Mouse (Mus musculus): Measurements from ENCODE around the gene Erf.

The Erf gene

GRCm38 (mm10) chr7:25281734-25282601 lies 31.4 kb upstream of the Erf start:
- in situ Hi-C loops (cut with MboI; ENCODE audit: unreplicated experiment in 2 of 2) = loop anchor here (5.0 to 25.0 kb wide), 2 partner anchors 35 to 720 kb away; partner anchors contain the start of gene Megf8 (in 2 of the 2)

DNA sequence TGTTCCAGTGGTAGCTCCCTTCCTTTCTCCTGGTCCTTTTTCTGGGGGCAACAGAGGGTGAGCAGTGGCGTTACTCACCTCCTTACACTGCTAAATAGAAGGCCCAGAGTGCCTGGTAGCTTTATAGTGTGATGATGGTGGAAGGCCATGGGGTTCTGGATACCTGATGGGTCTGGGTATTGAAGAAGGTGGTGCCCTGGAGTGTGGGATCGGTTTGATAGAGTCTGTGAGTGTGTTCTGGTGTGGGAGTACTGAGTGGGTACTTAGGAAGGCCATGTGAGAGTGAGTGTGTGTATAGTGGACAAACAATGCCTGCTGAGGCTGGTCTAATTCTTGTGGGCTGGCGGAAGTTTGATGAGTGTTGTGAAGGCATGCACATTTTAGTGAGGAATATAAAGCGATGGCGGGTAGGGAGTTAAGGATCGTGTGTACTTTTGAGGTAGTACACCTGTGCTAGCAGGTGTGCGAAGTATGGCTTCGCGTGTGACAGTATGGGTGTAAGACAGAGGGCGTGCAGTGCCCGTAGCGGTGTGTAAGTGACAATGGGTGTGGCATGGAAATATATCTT lies 30.7 kb upstream of the Erf start:
- in situ Hi-C loops (cut with MboI; ENCODE audit: unreplicated experiment in 2 of 2) = loop anchor here (5.0 to 25.0 kb wide), 2 partner anchors 36 to 719 kb away; partner anchors contain the start of gene Megf8 (in 2 of the 2)

- in situ Hi-C loops (cut with MboI; ENCODE audit: unreplicated experiment in 2 of 2) = loop anchor here (5.0 to 25.0 kb wide), 6 partner anchors 37 to 718 kb away; partner anchors contain the start of genes Megf8 (in 2 of the 2) and Gsk3a (in 1 of the 2)
Observed at GRCm38 (mm10) chr7:25279861-25280791, 29.6 kb upstream of the Erf start.

- in situ Hi-C loops (cut with MboI; ENCODE audit: unreplicated experiment in 2 of 2) = loop anchor here (5.0 to 25.0 kb wide), 5 partner anchors 37 to 717 kb away; partner anchors contain the start of gene Gsk3a (in 1 of the 2)
Observed at GRCm38 (mm10) chr7:25279076-25279860, 28.7 kb upstream of the Erf start.

- in situ Hi-C loops (cut with MboI; ENCODE audit: unreplicated experiment in 2 of 2) = loop anchor here (5.0 to 25.0 kb wide), 5 partner anchors 36 to 716 kb away; partner anchors contain the start of gene Gsk3a (in 1 of the 2)
Observed at GRCm38 (mm10) chr7:25278341-25279075, 27.9 kb upstream of the Erf start.

DNA sequence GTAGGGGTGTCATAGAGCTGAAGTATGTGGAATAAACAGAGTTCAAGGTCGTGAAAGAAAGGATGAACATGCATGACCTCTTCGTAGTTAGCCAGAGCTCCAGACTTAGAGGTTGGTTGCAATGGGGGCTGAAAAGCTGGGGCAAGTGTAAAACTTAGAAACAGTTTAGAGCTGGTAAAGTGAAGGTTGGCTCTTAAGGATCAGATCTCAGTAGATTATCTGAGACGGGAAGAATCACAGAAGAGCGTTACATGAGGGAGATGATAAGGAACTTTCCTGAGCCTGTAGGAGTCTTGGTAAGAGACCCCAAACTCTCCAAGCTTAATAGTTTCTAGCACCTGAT lies 27.4 kb upstream of the Erf start:
- in situ Hi-C loops (cut with MboI; ENCODE audit: unreplicated experiment in 2 of 2) = loop anchor here (5.0 to 25.0 kb wide), 5 partner anchors 36 to 716 kb away; partner anchors contain the start of gene Gsk3a (in 1 of the 2)

GRCm38 (mm10) chr7:25277405-25277804 lies 26.8 kb upstream of the Erf start:
- in situ Hi-C loops (cut with MboI; ENCODE audit: unreplicated experiment in 2 of 2) = loop anchor here (5.0 to 25.0 kb wide), 5 partner anchors 35 to 715 kb away; partner anchors contain the start of gene Gsk3a (in 1 of the 2)

DNA sequence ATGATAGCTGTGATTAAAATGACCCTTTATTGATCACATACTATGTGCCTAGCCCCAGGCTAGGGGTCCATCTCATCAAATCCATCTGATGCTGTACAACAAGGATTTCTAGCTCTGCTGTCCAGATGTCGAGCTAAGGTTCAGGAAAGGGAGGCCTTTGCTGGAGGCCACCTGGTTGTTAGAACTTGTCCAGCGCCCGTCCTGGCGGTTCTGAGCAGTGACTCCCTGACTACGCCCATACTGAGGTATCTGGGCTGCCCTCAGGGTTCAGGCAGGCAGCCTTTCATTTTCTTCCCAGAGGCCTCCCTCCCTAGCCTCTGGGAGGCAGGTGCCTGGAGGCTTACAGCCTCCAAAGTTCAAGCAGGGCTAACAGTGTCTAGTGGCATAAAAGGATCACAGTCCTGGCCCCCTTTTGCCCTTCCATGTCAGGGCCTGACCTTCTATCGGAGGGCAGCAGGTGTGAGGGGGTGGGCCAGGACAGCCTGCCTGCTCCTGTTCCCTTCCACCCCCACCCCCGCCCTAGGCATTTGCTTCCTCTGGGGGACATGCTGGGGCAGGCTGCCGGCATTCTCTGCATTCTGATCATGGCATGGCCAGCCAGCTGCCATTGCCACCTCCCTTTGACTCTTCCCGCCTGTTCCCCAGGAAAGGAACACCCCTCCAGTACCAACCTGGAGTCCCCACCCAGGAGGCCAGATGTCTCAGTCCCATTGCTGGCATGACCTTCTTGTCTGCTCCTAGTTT lies 25.2 kb upstream of the Erf start:
- in situ Hi-C loops (cut with MboI; ENCODE audit: unreplicated experiment in 2 of 2) = loop anchor here (5.0 to 25.0 kb wide), 5 partner anchors 33 to 713 kb away; partner anchors contain the start of gene Gsk3a (in 1 of the 2)

DNA sequence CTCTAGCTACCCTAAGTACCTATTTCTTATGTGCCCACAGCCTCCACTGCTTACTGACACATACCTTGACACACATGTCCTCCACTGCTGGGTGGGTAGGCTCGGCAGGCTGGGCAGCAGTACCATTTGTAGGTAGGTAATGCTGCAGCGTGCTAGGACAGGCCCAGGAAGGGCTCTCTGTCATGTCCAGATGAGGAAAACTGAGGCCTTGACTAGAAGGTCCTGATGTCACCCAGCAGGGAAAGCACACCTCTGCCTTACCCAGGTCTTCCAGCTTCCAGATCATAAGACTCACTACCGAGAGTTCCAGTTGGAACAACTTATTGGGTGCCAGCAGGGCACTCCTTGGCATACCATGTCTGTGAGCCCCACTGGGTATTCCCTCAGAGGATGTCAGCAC lies 24.4 kb upstream of the Erf start:
- in situ Hi-C loops (cut with MboI; ENCODE audit: unreplicated experiment in 2 of 2) = loop anchor here (5.0 to 25.0 kb wide), 5 partner anchors 33 to 713 kb away; partner anchors contain the start of gene Gsk3a (in 1 of the 2)

GRCm38 (mm10) chr7:25274571-25274970 lies 24.0 kb upstream of the Erf start:
- in situ Hi-C loops (cut with MboI; ENCODE audit: unreplicated experiment in 2 of 2) = loop anchor here (10.0 kb wide), 2 partner anchors 90 to 140 kb away; no protein-coding TSS in a partner anchor

DNA sequence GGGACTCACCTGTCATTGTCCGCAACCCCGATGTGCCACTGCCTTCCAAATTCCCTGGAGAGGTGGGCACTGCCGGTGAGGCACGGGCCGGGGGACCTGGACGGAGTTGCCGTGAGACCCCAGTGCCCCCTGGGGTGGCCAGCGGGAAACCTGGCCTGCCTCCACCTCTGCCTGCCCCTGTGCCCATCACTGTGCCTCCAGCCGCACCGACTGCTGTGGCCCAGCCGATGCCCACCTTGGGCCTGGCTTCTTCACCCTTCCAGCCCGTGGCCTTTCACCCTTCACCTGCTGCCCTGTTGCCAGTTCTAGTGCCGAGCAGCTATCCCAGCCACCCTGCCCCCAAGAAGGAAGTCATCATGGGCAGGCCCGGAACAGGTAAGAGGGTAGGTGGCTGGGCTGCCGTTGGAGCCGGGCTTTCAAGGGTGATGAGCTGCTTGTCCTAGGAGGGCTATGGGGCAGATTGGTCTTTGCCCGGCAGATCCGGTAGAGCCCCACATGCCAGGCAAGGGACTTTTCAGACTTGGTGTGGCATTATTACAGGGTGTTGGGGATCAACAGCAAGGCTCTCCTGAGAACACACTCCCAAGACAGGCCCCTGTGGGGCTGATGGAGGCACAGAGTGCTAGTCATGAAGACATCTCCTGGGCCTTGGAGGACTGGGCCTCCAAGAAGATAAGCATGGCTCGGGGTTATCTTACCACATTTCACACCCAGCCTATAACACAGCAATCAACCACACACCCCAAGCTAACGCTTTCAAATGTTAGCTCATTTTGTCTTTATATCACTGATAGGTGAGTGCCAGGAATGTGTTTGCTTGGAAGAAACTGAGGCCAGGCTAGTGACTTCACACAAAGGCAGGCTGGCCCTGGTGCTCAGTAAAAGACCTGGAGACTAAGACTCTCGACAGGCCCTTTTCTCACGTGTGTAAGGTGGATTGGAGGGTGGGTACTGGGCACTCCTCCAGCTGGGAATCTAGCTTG lies 23.0 kb upstream of the Erf start:
- in situ Hi-C loops (cut with MboI; ENCODE audit: unreplicated experiment in 2 of 2) = loop anchor here (10.0 kb wide), 2 partner anchors 89 to 139 kb away; no protein-coding TSS in a partner anchor

GRCm38 (mm10) chr7:25272445-25273258 lies 22.1 kb upstream of the Erf start:
- in situ Hi-C loops (cut with MboI; ENCODE audit: unreplicated experiment in 2 of 2) = loop anchor here (10.0 kb wide), 2 partner anchors 88 to 138 kb away; no protein-coding TSS in a partner anchor

GRCm38 (mm10) chr7:25271651-25272444 lies 21.3 kb upstream of the Erf start:
- in situ Hi-C loops (cut with MboI; ENCODE audit: unreplicated experiment in 2 of 2) = loop anchor here (10.0 kb wide), 2 partner anchors 87 to 137 kb away; no protein-coding TSS in a partner anchor
